Mouse (Mus musculus): ENCODE data around the gene Tmc6.

Tmc6 gene

GRCm38 (mm10) chr11:117755891-117756290 lies 26.1 kb downstream of the Tmc6 start:
- DNase-seq (ENCODE audit: low spot score in 2 of 2), result no peak

- DNase-seq (ENCODE audit: low spot score in 2 of 2), result no peak
These were observed 30.5 kb downstream of the Tmc6 start for GRCm38 (mm10) chr11:117751544-117751943.

GRCm38 (mm10) chr11:117749414-117749813 lies 32.6 kb downstream of the Tmc6 start:
- DNase-seq (ENCODE audit: low spot score in 2 of 2), result no peak

- DNase-seq (ENCODE audit: low spot score in 2 of 2), result no peak
These were observed 33.4 kb downstream of the Tmc6 start for GRCm38 (mm10) chr11:117748628-117749027.

GRCm38 (mm10) chr11:117743454-117744030 lies 38.5 kb downstream of the Tmc6 start:
- DNase-seq (ENCODE audit: low spot score in 2 of 2), result no peak

- DNase-seq (ENCODE audit: low spot score in 2 of 2), result no peak
These were observed 39.3 kb downstream of the Tmc6 start for GRCm38 (mm10) chr11:117742715-117743114.

- DNase-seq (ENCODE audit: low spot score in 2 of 2), result no peak
These were observed 39.8 kb downstream of the Tmc6 start for GRCm38 (mm10) chr11:117742243-117742642.

GRCm38 (mm10) chr11:117741128-117741527 lies 40.9 kb downstream of the Tmc6 start:
- DNase-seq (ENCODE audit: low spot score in 2 of 2), result no peak

- no peak for DNase-seq (ENCODE audit: low spot score in 2 of 2)
These were observed 43.9 kb downstream of the Tmc6 start for GRCm38 (mm10) chr11:117738123-117738522.

GRCm38 (mm10) chr11:117736037-117736689 lies 45.8 kb downstream of the Tmc6 start:
- DNase-seq (ENCODE audit: low spot score in 2 of 2), result no peak

GRCm38 (mm10) chr11:117731470-117731869 lies 50.5 kb downstream of the Tmc6 start:
- DNase-seq (ENCODE audit: low spot score in 2 of 2), result no peak

- DNase-seq (ENCODE audit: low spot score in 2 of 2), result no peak
These were observed 51.5 kb downstream of the Tmc6 start for GRCm38 (mm10) chr11:117730490-117730838.

GRCm38 (mm10) chr11:117729798-117730489 lies 52.1 kb downstream of the Tmc6 start:
- no peak for DNase-seq (ENCODE audit: low spot score in 2 of 2)

- DNase-seq (ENCODE audit: low spot score in 2 of 2), result no peak
These were observed 52.7 kb downstream of the Tmc6 start for GRCm38 (mm10) chr11:117729341-117729740.

- DNase-seq (ENCODE audit: low spot score in 2 of 2), result no peak
These were observed 53.2 kb downstream of the Tmc6 start for GRCm38 (mm10) chr11:117728841-117729240.

GRCm38 (mm10) chr11:117728245-117728644 lies 53.8 kb downstream of the Tmc6 start:
- no peak for DNase-seq (ENCODE audit: low spot score in 2 of 2)

- no peak for DNase-seq (ENCODE audit: low spot score in 2 of 2)
These were observed 55.0 kb downstream of the Tmc6 start for GRCm38 (mm10) chr11:117727031-117727430.

GRCm38 (mm10) chr11:117724604-117725301 lies 57.2 kb downstream of the Tmc6 start:
- DNase-seq (ENCODE audit: low spot score in 2 of 2), result no peak

GRCm38 (mm10) chr11:117718838-117719237 lies 63.2 kb downstream of the Tmc6 start:
- no peak for DNase-seq (ENCODE audit: low spot score in 2 of 2)

Measured in urinary bladder, postnatal 4 days (tissue).